Mouse (Mus musculus): ENCODE data around the gene Fbll1. TPM values are rescaled to one million over a fixed set of nuclear protein-coding genes. Genes with fewer than 3 reads are reported as not detected.

Gene Fbll1
- total RNA-seq, 2 experiments from 2014 or later = not detected

DNA sequence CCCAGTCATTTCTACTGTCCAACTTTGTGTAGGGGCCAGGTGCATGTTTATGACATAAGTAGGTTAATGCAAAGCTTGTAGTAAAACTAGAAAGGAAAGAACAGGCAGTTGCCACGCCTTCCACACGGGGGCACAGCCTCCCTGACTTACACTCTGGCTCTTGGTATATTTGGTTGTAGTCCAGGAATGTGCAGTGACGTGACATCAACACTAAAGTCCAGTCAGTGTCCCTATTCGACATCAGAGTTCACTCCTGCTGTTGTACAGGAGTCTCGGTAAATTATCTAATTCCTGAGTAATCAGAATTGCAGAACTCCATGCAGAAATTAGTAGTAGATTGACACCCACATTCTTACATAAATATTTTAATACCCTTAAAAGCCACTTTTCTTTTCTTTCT, 15.6 kb downstream of the Fbll1 start:
- DNase-seq = no peak

DNA sequence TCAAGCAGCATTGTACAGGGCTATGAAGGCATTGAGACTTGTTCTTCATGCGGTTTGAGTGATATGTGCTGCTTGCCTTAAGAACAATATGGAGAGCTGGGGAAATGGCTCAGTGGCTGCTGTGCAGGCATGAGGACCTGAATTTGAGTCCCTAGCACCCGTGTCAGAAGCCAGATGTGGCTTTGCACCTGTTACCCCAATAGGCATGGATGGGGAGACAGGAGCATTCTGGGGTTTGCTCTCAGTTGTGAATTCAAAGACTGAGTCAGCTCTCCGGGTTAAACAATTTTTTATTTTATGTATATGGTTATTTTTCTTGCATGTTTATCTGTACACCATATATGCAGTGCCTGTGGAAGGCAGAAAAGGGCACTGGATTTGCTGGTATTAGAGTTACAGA, 16.2 kb downstream of the Fbll1 start:
- no peak for DNase-seq

DNA sequence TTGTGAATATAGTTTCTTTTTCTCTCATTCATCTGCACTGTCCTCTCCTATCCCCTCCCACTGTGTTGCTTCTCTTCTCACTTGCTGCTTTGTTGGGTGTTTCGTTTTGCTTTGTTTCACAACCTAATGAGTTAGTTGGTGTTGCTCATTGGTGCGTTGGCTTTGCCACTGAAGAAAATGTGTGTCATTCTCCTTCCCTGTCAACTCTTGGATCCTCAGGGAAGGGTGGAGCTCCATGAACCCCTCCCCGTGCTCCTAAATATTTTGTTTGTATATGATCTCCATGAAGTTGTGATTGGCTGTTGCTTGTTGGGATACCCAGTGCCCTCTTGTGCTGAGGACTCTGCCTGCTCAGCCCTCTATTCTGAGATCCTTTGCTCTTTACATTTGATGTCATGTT, 18.3 kb downstream of the Fbll1 start:
- DNase-seq = no peak

DNA sequence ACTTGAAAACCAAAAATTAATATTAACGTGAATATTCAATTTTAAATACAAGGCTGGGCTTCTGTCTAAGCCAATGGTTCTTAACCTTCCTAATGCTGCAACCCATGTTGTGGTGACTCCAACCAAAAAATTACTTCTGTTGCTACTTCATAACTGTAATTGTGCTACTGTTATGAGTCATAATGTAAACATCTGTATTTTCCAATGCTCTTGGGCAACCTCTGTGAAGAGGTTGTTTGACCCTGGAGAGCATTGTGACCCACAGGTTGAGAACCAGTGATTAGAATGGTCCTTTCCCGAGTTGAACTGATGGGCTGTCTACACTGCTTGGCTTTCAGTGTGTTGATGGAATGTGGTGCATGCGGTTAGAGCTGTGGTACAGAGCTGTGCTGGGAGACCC, 22.2 kb downstream of the Fbll1 start:
- DNase-seq = no peak

DNA sequence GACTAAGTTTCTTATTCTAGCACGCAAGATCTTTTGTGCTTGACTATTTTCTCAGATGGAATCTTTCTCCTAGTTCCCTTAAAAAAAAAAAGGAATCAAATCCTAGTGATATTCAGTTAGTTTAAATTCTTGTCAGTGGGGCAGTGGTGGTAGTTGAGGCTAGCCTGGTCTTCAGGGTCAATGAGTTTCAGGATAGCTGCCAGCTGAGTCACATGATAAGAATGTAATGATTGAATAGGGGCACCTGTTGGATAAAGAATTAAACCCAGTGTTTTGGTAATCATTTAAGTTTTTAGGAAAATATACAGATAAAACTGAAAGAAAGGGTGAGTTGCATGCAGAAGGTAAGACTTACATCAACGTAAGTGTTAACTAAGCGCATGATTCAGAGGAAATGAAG, 23.1 kb downstream of the Fbll1 start:
- DNase-seq = no peak

DNA sequence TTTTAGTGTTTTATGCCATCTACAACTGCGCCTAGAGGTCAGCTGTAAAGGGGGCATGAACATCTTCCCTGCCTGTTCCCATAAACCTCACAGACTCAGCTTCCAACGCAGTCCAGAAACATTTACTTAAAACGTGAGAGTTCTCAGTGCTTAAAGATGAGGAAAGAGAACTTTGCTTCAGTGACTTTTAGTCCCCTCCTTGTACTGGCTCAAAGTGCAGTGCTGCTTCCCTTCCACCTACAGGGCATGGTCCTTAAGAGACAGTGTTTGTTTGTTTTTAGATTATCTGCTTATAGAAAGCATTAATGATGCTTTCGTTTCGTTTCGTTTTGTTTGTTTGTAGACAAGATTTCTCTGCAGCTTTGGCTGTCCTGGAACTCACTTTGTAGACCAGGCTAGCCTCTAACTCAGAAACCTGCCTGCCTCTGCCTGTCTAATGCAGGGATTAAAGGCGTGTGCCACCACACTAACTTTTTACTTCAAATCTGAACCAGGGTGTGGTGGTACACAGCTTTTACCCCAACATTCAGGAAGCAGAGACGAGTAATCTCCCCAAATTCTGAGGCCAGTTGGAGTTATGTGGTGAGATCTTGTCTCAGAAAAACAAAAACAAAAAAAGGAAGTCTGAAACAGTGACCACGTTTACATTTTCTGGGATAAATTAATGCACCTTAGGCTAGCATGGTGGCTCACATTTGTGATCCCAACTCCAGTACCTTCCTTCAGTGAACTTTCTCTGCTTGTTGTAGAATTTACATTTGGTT, 27.8 kb downstream of the Fbll1 start:
- no peak for DNase-seq

DNA sequence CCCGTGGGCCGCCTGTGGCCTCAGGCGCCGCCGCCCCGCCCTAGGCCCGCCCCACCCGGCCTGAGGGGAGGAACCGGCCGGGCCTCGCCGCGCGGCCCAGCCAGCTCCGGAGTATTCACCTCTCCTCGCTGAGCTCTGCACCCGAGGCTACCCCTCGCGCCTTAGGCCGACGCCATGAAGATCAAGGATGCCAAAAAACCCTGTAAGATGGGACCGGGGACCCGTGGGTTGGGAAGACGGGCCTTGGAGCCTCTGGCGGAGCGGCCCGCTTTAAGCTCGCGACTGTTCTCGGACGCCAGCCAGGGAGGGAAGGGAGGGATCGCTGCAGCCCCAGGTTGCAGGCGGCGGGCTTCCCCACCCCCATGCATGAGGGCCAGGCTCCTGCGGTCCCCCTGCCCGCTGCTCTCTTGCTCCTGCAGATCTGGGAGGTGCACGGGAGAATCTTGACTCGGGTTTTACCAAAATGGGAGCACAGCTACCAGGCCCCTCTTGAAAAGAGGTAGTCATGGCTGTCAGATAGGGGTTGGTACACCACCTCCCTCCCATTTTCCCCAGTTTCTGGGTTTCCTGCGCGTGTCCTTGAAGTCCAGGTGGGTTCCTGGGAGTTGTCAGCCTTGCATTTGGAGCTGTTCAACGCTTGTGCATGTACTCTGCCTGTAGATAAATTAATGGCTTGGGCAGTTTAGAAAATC, 28.8 kb downstream of the Fbll1 start:
- peak; percentile 82 to 89 for DNase-seq

DNA sequence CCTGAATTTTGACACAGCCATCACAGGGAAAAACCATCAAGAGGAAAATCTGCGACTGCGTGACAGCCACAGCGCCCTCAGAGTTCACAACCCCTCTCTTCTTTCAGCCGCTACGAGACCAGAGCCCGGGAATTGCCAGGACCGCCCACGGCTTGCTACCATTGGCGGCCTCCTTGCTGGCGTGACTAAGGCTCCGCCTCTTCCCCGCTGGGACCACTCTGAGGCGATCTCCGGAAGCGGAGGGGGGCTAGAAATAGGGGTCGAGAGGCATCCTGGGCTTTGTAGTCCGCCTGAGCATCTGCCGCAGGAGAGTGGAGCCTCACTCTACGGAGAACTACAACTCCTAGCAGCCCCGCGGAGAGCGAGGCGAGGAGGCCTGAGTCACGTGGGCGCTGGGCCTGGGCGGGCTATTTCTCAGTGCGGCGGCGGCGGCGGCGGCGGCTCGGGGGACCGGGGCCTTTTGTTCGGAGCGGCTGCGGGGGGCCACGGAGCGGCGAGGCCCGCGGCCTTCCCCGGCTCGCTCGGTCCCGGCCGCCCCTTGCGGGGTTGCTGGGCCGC, 29.4 kb downstream of the Fbll1 start, which contains the start of gene Pank3:
Pank3 (plus strand) TSS at position 297 of the 558 bp plus-strand sequence.
- DNase-seq = peak; percentile 97 to 100

DNA sequence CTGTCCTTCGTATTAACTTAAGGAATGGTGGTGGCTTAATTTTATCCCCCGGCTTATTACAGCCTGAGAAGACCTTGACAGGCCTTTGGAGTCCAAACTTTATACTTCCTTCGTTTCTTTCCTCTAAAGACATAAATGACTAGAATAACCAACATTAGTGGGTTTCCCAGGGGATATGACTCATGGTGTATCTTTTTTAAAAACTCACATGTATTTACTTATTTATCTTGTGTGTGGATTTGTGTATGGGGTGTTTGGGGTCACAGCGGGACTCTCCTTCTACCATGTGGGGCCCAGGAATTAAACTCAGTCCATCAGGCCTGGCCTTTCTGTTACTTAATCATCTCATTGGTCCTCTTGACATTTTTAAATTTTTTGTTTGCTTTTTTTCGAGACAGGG, 31.8 kb downstream of the Fbll1 start:
- DNase-seq = no peak

DNA sequence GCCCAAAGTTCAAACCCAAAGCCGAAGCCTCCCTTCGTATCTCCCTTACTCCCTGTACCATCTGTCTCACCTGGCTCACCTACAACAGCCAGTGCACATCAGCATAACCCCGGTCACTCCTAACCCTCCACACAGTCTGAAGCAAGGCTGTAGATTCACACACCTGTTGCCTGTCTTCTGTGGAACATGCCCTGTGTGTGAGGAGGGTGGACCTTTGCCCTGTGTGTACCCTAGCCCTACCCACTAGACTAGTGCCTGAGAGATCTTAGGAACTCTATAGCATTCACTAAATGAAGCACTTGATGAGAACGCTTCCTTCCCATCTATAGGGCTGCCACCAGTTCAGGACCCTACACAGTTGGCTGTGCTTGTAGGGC, 38.1 kb downstream of the Fbll1 start:
- no peak for DNase-seq

DNA sequence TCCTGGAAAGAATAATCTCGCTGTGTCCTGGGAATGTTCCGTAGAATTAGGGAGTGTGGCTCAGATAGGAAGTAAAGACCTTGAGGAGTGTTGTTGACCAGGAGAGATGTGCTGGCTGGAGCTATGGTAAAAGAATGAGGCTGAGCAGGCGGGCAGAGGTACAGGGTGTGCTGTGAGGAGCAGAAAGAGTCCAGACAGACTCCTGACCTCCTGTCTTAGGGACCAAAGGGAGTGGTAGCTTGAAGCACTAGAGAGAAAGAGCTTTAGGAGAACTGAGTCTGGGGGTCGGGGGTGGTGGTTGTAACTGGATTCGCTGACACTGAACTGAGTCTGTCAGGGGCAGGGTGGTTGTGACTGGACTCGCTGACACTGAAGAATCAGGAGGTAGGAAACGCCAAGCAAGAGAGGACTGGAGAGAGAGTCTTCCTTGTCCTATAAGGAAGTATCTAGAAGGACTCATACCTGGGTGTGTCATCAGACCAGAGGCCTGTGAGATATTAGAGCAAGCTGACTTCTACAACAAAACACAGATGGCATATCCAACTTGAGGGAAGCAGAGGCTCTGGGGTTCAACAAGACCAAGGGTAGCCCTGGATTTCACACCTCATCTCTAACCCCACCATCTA, 38.6 kb downstream of the Fbll1 start:
- DNase-seq = no peak

DNA sequence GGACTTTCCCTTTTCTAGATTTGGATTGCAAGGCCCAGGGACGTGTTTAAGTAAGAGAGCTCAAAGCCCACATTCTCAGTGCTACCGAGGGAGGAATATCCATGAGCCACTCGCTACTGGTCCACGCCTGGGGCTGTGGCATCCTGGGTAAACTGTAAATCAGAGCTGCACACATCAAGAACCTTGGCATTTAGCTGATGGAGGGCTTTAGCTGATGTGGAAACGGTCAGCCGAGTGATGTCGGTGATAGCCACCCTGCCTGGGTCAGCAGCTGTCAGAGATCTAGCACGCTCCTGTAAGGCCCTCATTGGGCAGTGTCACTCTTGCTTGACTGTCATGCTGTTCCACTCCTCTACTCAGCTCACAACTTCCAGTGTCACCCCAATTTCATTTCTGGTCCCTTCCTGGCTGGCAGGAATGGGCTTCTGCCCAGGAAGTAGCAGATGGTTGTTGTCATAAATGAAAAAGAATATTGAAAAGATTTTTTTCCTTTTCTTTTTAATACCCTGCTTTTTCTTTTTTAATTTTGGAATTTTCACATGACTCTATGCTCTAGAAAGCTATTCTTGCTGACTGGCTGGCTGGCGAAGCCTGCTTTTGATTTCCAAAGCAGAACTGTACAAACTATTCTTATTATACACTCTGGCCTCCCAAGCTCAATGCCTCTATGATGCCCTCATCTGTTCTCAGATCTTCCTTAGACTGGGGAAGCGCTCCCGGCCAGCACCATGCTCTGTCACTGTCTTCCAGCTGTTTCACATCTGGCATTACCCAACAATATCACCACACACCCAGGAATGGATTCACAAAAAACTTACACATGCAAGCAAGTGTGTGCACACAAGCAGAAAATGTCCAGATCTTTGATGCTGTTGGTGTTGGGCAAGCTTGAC, 42.0 kb downstream of the Fbll1 start:
- DNase-seq = no peak

DNA sequence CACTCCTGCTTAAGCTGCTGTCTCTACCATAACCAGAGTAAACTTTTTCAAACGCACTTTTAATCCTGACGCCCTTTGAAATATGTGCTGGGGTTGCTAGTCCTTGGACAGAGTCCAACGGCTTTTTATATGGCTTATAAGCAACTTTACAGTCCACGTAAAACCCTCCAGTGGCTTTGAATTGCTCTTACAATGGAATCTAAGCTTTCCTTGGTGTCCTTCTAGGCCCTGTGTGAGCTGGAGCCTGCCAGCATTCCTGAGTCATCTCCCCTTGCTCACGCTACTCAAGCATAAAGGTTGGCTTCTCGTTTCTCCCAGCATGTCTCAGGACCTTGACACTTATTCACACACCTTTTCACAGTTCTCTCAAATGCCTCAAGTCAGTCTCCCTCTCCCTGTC, 43.1 kb downstream of the Fbll1 start:
- DNase-seq = no peak

DNA sequence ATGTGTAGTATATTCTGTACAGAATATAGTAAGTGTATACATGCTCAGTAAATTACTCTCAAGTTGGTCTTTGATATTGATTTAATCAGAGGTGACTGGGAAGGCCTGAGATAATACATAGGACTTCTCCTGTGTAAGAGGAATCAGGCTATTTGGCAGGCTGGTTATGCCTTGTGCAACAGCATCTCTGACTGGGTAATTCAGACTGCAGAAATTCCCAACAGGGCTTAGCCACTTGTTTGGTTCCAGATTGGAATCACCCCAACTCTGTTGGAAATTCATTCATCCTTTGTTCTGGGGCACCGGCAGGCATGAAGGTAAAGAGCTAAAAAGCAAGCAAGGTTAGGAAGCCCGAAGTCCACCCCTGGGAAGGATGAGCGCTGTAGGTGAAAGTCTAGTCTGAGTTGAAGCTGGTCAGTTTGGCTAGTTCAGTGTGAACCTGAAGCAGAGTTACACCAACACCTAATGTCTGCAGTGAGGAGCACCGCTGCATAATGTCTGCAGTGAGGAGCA, 43.7 kb downstream of the Fbll1 start:
- no peak for DNase-seq

DNA sequence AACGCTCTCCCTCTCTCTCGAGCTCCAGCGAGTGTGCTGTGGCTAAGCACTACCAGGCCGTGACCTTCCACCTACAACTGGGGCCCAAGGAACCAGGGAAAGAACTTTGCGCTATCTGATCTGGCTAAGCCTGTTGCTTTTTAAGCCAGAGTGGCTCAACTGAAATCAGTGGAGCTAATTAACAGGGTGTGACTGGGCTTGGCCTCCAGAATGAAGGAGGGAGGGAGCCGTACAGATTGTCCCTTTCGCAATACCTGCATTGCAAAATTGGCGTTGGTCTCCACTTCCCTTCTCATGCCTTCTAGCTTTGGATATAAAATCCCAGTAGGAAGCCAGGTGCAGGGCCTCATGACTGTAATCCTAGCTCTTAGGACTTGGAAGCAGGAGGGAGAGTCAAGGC, 48.1 kb downstream of the Fbll1 start:
- DNase-seq = peak; percentile 64 to 83

Small RNAs within 50 kb of the gene (microRNA-seq; reads per million reads assigned to microRNA genes)
- gene Mir103-1 = 3.0 to 3.8 reads per million in 2 experiments

Other genes starting within 250 kb of the Fbll1 start
- gene Pank3, start 29.4 kb downstream of the Fbll1 start, total RNA-seq (2021) = 10 to 100 TPM; 19.0 to 21.5 TPM
- gene Rars, start 35.6 kb upstream of the Fbll1 start, total RNA-seq (2021) = 10 to 100 TPM; 35.6 to 36.2 TPM
- gene Wwc1, start 181.6 kb upstream of the Fbll1 start, total RNA-seq (2021) = 1 to 10 TPM; 1.4 to 2.0 TPM

Measured in heart, adult 18-20 months (tissue).